Mouse (Mus musculus): ENCODE measurements around the gene Spsb1. TPM values are rescaled to one million over a fixed set of nuclear protein-coding genes. Genes with fewer than 3 reads are reported as not detected.

Spsb1 gene
- total RNA-seq, 2 experiments from 2014 or later: 30.3 to 33.3 TPM

- Histone ChIP-seq H3K27ac (no peak overlapping the region), H3K4me3 (no peak overlapping the region)
- no peak for DNase-seq (ENCODE audit: low spot score in 2 of 2)
- TF ChIP-seq CTCF (conservative IDR thresholded peaks at IDR 0.05): no peak
Measured at GRCm38 (mm10) chr4:149977801-149978544, 23.1 kb upstream of the Spsb1 start.

GRCm38 (mm10) chr4:149977181-149977580 lies 22.3 kb upstream of the Spsb1 start:
- no peak overlapping the region for H3K4me3 ChIP-seq
- no peak overlapping the region for H3K27ac ChIP-seq
- DNase-seq (ENCODE audit: low spot score in 2 of 2): no peak
- TF ChIP-seq CTCF (conservative IDR thresholded peaks at IDR 0.05): no peak

DNA sequence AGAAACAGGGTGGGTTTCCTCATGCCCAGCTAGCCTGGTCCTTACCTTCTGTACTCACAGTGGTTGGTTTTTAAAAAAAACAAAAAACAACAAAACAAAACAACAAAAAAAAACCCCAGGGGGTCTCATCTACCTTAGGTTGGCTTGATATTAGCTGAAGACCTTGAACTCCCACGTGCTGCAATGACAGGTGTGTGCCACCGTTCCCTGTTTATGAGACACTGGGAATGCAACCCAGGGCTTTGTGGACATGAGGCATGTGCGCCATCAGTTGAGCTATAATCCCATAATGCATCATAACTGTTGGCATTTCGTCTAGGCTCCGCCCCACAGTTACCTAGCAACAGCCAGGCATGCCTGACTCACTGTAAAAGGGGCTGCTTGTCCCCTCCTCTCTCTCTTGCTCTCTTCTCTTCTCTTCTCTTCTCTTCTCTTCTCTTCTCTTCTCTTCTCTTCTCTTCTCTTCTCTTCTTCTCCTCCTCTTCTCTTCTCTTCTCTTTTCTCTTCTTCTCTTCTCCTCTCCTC lies 20.9 kb upstream of the Spsb1 start:
- no peak for TF ChIP-seq CTCF (conservative IDR thresholded peaks at IDR 0.05)
- Histone ChIP-seq H3K4me3 (no peak overlapping the region), H3K27ac (no peak overlapping the region)
- no peak for DNase-seq (ENCODE audit: low spot score in 2 of 2)

GRCm38 (mm10) chr4:149975291-149975690 lies 20.4 kb upstream of the Spsb1 start:
- H3K4me3 ChIP-seq: no peak overlapping the region
- TF ChIP-seq CTCF (conservative IDR thresholded peaks at IDR 0.05): no peak
- no peak overlapping the region for H3K27ac ChIP-seq
- DNase-seq (ENCODE audit: low spot score in 2 of 2): no peak

GRCm38 (mm10) chr4:149971393-149971792 lies 16.6 kb upstream of the Spsb1 start:
- Histone ChIP-seq H3K4me3 (no peak overlapping the region), H3K27ac (no peak overlapping the region)
- TF ChIP-seq CTCF (conservative IDR thresholded peaks at IDR 0.05): no peak
- DNase-seq (ENCODE audit: low spot score in 2 of 2): no peak

GRCm38 (mm10) chr4:149968526-149968925 lies 13.7 kb upstream of the Spsb1 start:
- H3K4me3 ChIP-seq: no peak overlapping the region
- no peak for TF ChIP-seq CTCF (conservative IDR thresholded peaks at IDR 0.05)
- no peak overlapping the region for H3K27ac ChIP-seq
- no peak for DNase-seq (ENCODE audit: low spot score in 2 of 2)

DNA sequence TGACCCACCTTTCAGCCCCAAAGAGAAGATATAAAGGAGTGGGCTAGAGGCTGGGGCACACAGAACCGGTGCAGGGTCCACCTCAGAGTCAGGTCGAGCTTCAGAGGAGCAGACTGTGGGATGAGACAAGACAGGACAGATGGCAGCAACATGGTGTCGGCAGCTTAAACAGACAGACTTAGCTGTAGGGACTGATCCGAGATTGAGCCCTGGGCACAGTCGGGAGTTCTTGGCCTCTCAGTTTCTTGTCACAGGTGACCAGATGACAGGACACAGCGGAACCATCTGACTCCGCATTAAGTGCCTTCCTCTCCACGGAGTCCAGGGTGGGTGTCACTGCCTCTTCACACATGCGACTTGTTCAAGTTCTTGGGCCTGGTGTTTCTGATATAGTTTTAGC lies 12.1 kb upstream of the Spsb1 start:
- Histone ChIP-seq H3K27ac (no peak overlapping the region), H3K4me3 (no peak overlapping the region)
- no peak for TF ChIP-seq CTCF (conservative IDR thresholded peaks at IDR 0.05)
- no peak for DNase-seq (ENCODE audit: low spot score in 2 of 2)

DNA sequence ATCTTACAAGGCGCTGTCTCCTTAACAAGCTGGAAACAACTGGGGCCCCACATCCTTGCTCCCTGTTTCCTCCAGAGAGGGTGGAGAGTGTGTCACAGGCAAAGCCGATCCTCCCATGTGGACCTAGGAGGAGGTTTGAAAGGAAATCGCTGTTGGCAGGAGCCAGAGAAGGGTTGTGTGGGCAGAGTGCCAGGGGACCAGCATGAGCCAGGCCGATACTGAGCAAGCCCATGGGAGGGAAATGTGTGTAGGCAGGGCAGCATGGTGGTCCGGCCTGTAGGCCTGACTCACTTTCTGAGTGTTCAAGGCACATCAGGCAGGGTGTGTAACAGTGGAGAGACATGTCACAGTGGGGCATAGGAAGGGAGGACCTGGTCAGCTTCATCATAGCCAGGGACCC lies 11.4 kb upstream of the Spsb1 start:
- TF ChIP-seq CTCF (conservative IDR thresholded peaks at IDR 0.05): no peak
- H3K4me3 ChIP-seq: no peak overlapping the region
- H3K27ac ChIP-seq: no peak overlapping the region
- no peak for DNase-seq (ENCODE audit: low spot score in 2 of 2)

- no peak overlapping the region for H3K4me3 ChIP-seq
- no peak overlapping the region for H3K27ac ChIP-seq
- no peak for TF ChIP-seq CTCF (conservative IDR thresholded peaks at IDR 0.05)
- DNase-seq (ENCODE audit: low spot score in 2 of 2): no peak
Measured at GRCm38 (mm10) chr4:149965672-149966071, 10.8 kb upstream of the Spsb1 start.

- Histone ChIP-seq H3K4me3 (no peak overlapping the region), H3K27ac (no peak overlapping the region)
- no peak for DNase-seq (ENCODE audit: low spot score in 2 of 2)
- no peak for TF ChIP-seq CTCF (conservative IDR thresholded peaks at IDR 0.05)
Measured at GRCm38 (mm10) chr4:149965242-149965641, 10.4 kb upstream of the Spsb1 start.

DNA sequence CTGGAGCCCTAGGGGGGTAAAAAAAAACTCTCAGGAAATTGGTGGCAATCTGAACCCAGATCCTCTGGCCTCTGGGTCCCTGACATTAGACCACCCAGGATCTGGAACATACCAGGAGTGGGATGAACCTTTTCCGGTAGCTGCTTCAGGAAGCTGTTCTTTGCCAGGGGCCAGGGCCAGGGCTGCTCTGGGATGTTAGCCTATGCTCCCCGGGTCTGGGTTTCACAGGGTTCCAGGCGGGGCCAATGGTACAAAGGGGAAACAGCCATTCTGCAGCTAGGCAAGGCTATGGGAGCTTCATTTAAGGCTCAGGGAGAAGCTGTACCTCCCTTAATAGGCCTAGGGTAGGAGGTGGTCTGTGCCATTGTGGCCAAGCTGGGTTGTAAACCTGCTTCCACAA lies 9.9 kb upstream of the Spsb1 start:
- no peak for DNase-seq (ENCODE audit: low spot score in 2 of 2)
- no peak for TF ChIP-seq CTCF (conservative IDR thresholded peaks at IDR 0.05)
- H3K27ac ChIP-seq: no peak overlapping the region
- H3K4me3 ChIP-seq: no peak overlapping the region

DNA sequence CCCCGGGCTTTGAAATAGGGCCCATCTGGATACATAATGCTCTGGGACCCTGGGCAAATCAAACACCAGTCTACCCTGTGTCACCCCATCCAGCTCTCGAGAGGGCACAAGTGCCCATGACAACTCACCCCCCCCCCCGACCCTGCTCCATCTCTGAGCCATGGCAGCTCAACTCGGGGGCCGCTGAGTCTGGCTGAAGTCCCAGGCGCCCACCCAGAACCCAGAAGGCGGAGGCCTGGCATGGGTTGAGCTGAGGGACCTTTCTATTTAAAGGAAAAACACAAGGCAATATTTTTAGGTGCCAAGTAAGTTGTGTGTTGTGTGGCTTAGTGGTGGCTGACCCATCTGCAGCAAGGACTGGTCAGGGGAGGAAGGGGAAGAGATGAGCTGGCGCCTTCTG lies 9.4 kb upstream of the Spsb1 start:
- no peak for DNase-seq (ENCODE audit: low spot score in 2 of 2)
- TF ChIP-seq CTCF (conservative IDR thresholded peaks at IDR 0.05): no peak

DNA sequence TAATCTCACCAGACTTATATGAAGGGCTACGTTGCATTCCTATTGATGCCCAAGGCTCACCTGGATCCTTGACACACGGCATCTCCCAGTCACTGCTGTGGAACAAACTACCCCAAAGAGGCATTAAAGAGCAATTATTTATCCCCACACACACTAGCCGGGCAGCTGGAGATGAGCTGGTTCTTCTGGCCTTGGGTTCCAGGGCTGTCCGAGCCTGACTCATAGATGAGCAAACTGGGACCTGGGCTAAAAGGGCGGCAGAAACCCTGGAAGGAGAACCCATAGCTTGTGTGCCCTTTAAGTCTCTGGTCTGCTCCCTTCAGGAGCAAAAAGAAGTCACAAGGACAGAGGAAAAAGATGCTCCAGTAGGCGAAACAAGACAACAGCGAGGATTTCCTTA lies 5.5 kb upstream of the Spsb1 start:
- DNase-seq (ENCODE audit: low spot score in 2 of 2): no peak
- Histone ChIP-seq H3K4me3 (no peak overlapping the region), H3K27ac (no peak overlapping the region)
- no peak for TF ChIP-seq CTCF (conservative IDR thresholded peaks at IDR 0.05)

More for the DNA sequence above, 9.4 kb upstream of the Spsb1 start:
- Histone ChIP-seq H3K4me3 (no peak overlapping the region), H3K27ac (no peak overlapping the region)

GRCm38 (mm10) chr4:149959816-149960215 lies 5.0 kb upstream of the Spsb1 start:
- no peak overlapping the region for H3K4me3 ChIP-seq
- TF ChIP-seq CTCF (conservative IDR thresholded peaks at IDR 0.05): no peak

More at GRCm38 (mm10) chr4:149959816-149960215, 5.0 kb upstream of the Spsb1 start:
- no peak overlapping the region for H3K27ac ChIP-seq
- no peak for DNase-seq (ENCODE audit: low spot score in 2 of 2)
